Mouse (Mus musculus) liver, embryonic 14.5 days (tissue): ENCODE measurements around the gene Nol3.

ENCODE experiments used
- CTCF ChIP-seq: IDR thresholded peaks from 2 replicates; pipeline ENCODE4 v1.5.1; 2016; ENCODE audit warnings: antibody characterized with exemption, low read depth, control low read depth
- EP300 ChIP-seq: IDR thresholded peaks from 2 replicates; pipeline ENCODE4 v1.6.1; 2016; ENCODE audit warnings: antibody characterized with exemption, low read depth

- no peak for TF ChIP-seq CTCF
- TF ChIP-seq EP300, result no peak
Observed at GRCm38 (mm10) chr8:105253766-105254151, 22.2 kb upstream of the Nol3 start.
